Mouse (Mus musculus): ENCODE data around the gene Sntb2. TPM values are rescaled to one million over a fixed set of nuclear protein-coding genes. Genes with fewer than 3 reads are reported as not detected.

Sntb2 gene
- polyA plus RNA-seq, 1 experiment from 2014 or later: 21.6 TPM

GRCm38 (mm10) chr8:106905727-106906480 is 29.6 kb upstream of the Sntb2 start:
- Histone ChIP-seq H3K4me3 (ENCODE audit: low read depth, low read length) (no peak overlapping the region), H3K4me2 (replicated peaks; ENCODE audit: low read depth, low read length) (no peak overlapping the region), H3K9ac (replicated peaks; ENCODE audit: low read depth, low read length) (no peak overlapping the region), H3K27ac (ENCODE audit: low read length) (no peak overlapping the region), H3K4me1 (ENCODE audit: control insufficient read depth, insufficient read depth, low read length) (no peaks in the 10 kb centered on the region), H3K27me3 (ENCODE audit: control insufficient read depth, insufficient read depth, low read length) (no peaks in the 10 kb centered on the region), H3K9me3 (ENCODE audit: control insufficient read depth, low read depth, low read length) (no peaks in the 10 kb centered on the region), H3K36me3 (ENCODE audit: control insufficient read depth, insufficient read depth, low read length) (peaks cover 74% of the 10 kb centered on the region)
- WGBS: 92% methylated on average over 17 of the region's 17 CpGs
- ATAC-seq (ENCODE audit: insufficient number of reproducible peaks, insufficient read depth, low FRiP score, low read depth): no peak

GRCm38 (mm10) chr8:106906635-106907034 is 28.9 kb upstream of the Sntb2 start:
- ATAC-seq (ENCODE audit: insufficient number of reproducible peaks, insufficient read depth, low FRiP score, low read depth): no peak
- WGBS: 94% methylated on average over 6 of the region's 6 CpGs

GRCm38 (mm10) chr8:106907450-106907849 is 28.1 kb upstream of the Sntb2 start:
- H3K9ac ChIP-seq (replicated peaks; ENCODE audit: low read depth, low read length): no peak overlapping the region
- no peaks in the 10 kb centered on the region for H3K4me1 ChIP-seq (ENCODE audit: control insufficient read depth, insufficient read depth, low read length)
- H3K27ac ChIP-seq (ENCODE audit: low read length): no peak overlapping the region
- no peak overlapping the region for H3K4me2 ChIP-seq (replicated peaks; ENCODE audit: low read depth, low read length)
- no peak for ATAC-seq (ENCODE audit: insufficient number of reproducible peaks, insufficient read depth, low FRiP score, low read depth)
- WGBS: 86% methylated on average over 6 of the region's 6 CpGs
- no peaks in the 10 kb centered on the region for H3K27me3 ChIP-seq (ENCODE audit: control insufficient read depth, insufficient read depth, low read length)
- peaks cover 68% of the 10 kb centered on the region for H3K36me3 ChIP-seq (ENCODE audit: control insufficient read depth, insufficient read depth, low read length)
- H3K9me3 ChIP-seq (ENCODE audit: control insufficient read depth, low read depth, low read length): no peaks in the 10 kb centered on the region
- H3K4me3 ChIP-seq (ENCODE audit: low read depth, low read length): no peak overlapping the region

More at GRCm38 (mm10) chr8:106906635-106907034, 28.9 kb upstream of the Sntb2 start:
- peaks cover 71% of the 10 kb centered on the region for H3K36me3 ChIP-seq (ENCODE audit: control insufficient read depth, insufficient read depth, low read length)
- H3K27ac ChIP-seq (ENCODE audit: low read length): no peak overlapping the region
- H3K9me3 ChIP-seq (ENCODE audit: control insufficient read depth, low read depth, low read length): no peaks in the 10 kb centered on the region
- H3K9ac ChIP-seq (replicated peaks; ENCODE audit: low read depth, low read length): no peak overlapping the region
- H3K4me3 ChIP-seq (ENCODE audit: low read depth, low read length): no peak overlapping the region
- H3K4me2 ChIP-seq (replicated peaks; ENCODE audit: low read depth, low read length): no peak overlapping the region
- no peaks in the 10 kb centered on the region for H3K27me3 ChIP-seq (ENCODE audit: control insufficient read depth, insufficient read depth, low read length)
- no peaks in the 10 kb centered on the region for H3K4me1 ChIP-seq (ENCODE audit: control insufficient read depth, insufficient read depth, low read length)

- H3K9ac ChIP-seq (replicated peaks; ENCODE audit: low read depth, low read length): no peak overlapping the region
- H3K9me3 ChIP-seq (ENCODE audit: control insufficient read depth, low read depth, low read length): no peaks in the 10 kb centered on the region
- H3K27me3 ChIP-seq (ENCODE audit: control insufficient read depth, insufficient read depth, low read length): no peaks in the 10 kb centered on the region
- H3K4me3 ChIP-seq (ENCODE audit: low read depth, low read length): no peak overlapping the region
- H3K36me3 ChIP-seq (ENCODE audit: control insufficient read depth, insufficient read depth, low read length): peaks cover 65% of the 10 kb centered on the region
- no peak overlapping the region for H3K27ac ChIP-seq (ENCODE audit: low read length)
- H3K4me2 ChIP-seq (replicated peaks; ENCODE audit: low read depth, low read length): no peak overlapping the region
- H3K4me1 ChIP-seq (ENCODE audit: control insufficient read depth, insufficient read depth, low read length): no peaks in the 10 kb centered on the region
- WGBS: 92% methylated on average over 7 of the region's 7 CpGs
- ATAC-seq (ENCODE audit: insufficient number of reproducible peaks, insufficient read depth, low FRiP score, low read depth): no peak
These were observed 27.3 kb upstream of the Sntb2 start for GRCm38 (mm10) chr8:106908291-106908690.

- no peak overlapping the region for H3K4me3 ChIP-seq (ENCODE audit: low read depth, low read length)
- no peaks in the 10 kb centered on the region for H3K27me3 ChIP-seq (ENCODE audit: control insufficient read depth, insufficient read depth, low read length)
- H3K4me1 ChIP-seq (ENCODE audit: control insufficient read depth, insufficient read depth, low read length): no peaks in the 10 kb centered on the region
- no peaks in the 10 kb centered on the region for H3K9me3 ChIP-seq (ENCODE audit: control insufficient read depth, low read depth, low read length)
- 96% methylated on average over 10 of the region's 10 CpGs for WGBS
- peaks cover 60% of the 10 kb centered on the region for H3K36me3 ChIP-seq (ENCODE audit: control insufficient read depth, insufficient read depth, low read length)
- H3K27ac ChIP-seq (ENCODE audit: low read length): no peak overlapping the region
- no peak overlapping the region for H3K4me2 ChIP-seq (replicated peaks; ENCODE audit: low read depth, low read length)
- no peak overlapping the region for H3K9ac ChIP-seq (replicated peaks; ENCODE audit: low read depth, low read length)
- ATAC-seq (ENCODE audit: insufficient number of reproducible peaks, insufficient read depth, low FRiP score, low read depth): no peak
These were observed 21.9 kb upstream of the Sntb2 start for GRCm38 (mm10) chr8:106913631-106914030.

- Histone ChIP-seq H3K4me2 (replicated peaks; ENCODE audit: low read depth, low read length) (no peak overlapping the region), H3K27me3 (ENCODE audit: control insufficient read depth, insufficient read depth, low read length) (no peaks in the 10 kb centered on the region), H3K4me3 (ENCODE audit: low read depth, low read length) (no peak overlapping the region), H3K4me1 (ENCODE audit: control insufficient read depth, insufficient read depth, low read length) (peaks cover 3% of the 10 kb centered on the region; the same call in 1 of the 2 replicates), H3K9me3 (ENCODE audit: control insufficient read depth, low read depth, low read length) (no peaks in the 10 kb centered on the region), H3K9ac (replicated peaks; ENCODE audit: low read depth, low read length) (no peak overlapping the region), H3K36me3 (ENCODE audit: control insufficient read depth, insufficient read depth, low read length) (peaks cover 73% of the 10 kb centered on the region), H3K27ac (ENCODE audit: low read length) (no peak overlapping the region)
- 94% methylated on average over 8 of the region's 8 CpGs for WGBS
- no peak for ATAC-seq (ENCODE audit: insufficient number of reproducible peaks, insufficient read depth, low FRiP score, low read depth)
These were observed 15.7 kb upstream of the Sntb2 start for GRCm38 (mm10) chr8:106919721-106920394.

- peaks cover 68% of the 10 kb centered on the region for H3K36me3 ChIP-seq (ENCODE audit: control insufficient read depth, insufficient read depth, low read length)
- H3K27ac ChIP-seq (ENCODE audit: low read length): no peak overlapping the region
- H3K9ac ChIP-seq (replicated peaks; ENCODE audit: low read depth, low read length): no peak overlapping the region
- H3K4me1 ChIP-seq (ENCODE audit: control insufficient read depth, insufficient read depth, low read length): peaks cover 3% of the 10 kb centered on the region; the same call in 1 of the 2 replicates
- WGBS: 93% methylated on average over 5 of the region's 5 CpGs
- no peaks in the 10 kb centered on the region for H3K27me3 ChIP-seq (ENCODE audit: control insufficient read depth, insufficient read depth, low read length)
- no peak for ATAC-seq (ENCODE audit: insufficient number of reproducible peaks, insufficient read depth, low FRiP score, low read depth)
- H3K4me3 ChIP-seq (ENCODE audit: low read depth, low read length): no peak overlapping the region
- H3K4me2 ChIP-seq (replicated peaks; ENCODE audit: low read depth, low read length): no peak overlapping the region
- H3K9me3 ChIP-seq (ENCODE audit: control insufficient read depth, low read depth, low read length): no peaks in the 10 kb centered on the region
These were observed 15.2 kb upstream of the Sntb2 start for GRCm38 (mm10) chr8:106920395-106920741.

- WGBS: 79% methylated on average over 4 of the region's 4 CpGs
These were observed 11.5 kb upstream of the Sntb2 start for GRCm38 (mm10) chr8:106924057-106924456.

More at GRCm38 (mm10) chr8:106924057-106924456, 11.5 kb upstream of the Sntb2 start:
- no peaks in the 10 kb centered on the region for H3K27me3 ChIP-seq (ENCODE audit: control insufficient read depth, insufficient read depth, low read length)
- no peak overlapping the region for H3K4me2 ChIP-seq (replicated peaks; ENCODE audit: low read depth, low read length)
- H3K9ac ChIP-seq (replicated peaks; ENCODE audit: low read depth, low read length): no peak overlapping the region
- no peak for ATAC-seq (ENCODE audit: insufficient number of reproducible peaks, insufficient read depth, low FRiP score, low read depth)
- H3K27ac ChIP-seq (ENCODE audit: low read length): no peak overlapping the region
- H3K4me3 ChIP-seq (ENCODE audit: low read depth, low read length): no peak overlapping the region
- H3K9me3 ChIP-seq (ENCODE audit: control insufficient read depth, low read depth, low read length): no peaks in the 10 kb centered on the region
- peaks cover 3% of the 10 kb centered on the region; the same call in 1 of the 2 replicates for H3K4me1 ChIP-seq (ENCODE audit: control insufficient read depth, insufficient read depth, low read length)
- peaks cover 36% of the 10 kb centered on the region for H3K36me3 ChIP-seq (ENCODE audit: control insufficient read depth, insufficient read depth, low read length)

Measured in stomach, embryonic 14.5 days (tissue).